Mouse (Mus musculus) frontal cortex, postnatal 10 days (tissue): Measurements from ENCODE around the gene Prpf31.
"Not testable (repeated sequence)": the region's sequence is repeated elsewhere in the genome, so short reads cannot be mapped to it uniquely, and the experiment has no call there.

Experiments used
- DNase-seq, 2 experiments: peaks; one replicate each; pipeline ENCODE4 v3.0.0; 2022; ENCODE audit warnings: low spot score in 2 of 2, mixed read lengths in 1 of 2

Prpf31 gene

GRCm38 (mm10) chr7:3629543-3630477 is at the start of gene Prpf31, which contains the start of gene Tfpt:
Gene Prpf31, plus strand, starts transcription at chr7:3629985.
Gene Tfpt, minus strand, starts transcription at chr7:3629929.
- DNase-seq = peak; percentile 88 to 93

DNA sequence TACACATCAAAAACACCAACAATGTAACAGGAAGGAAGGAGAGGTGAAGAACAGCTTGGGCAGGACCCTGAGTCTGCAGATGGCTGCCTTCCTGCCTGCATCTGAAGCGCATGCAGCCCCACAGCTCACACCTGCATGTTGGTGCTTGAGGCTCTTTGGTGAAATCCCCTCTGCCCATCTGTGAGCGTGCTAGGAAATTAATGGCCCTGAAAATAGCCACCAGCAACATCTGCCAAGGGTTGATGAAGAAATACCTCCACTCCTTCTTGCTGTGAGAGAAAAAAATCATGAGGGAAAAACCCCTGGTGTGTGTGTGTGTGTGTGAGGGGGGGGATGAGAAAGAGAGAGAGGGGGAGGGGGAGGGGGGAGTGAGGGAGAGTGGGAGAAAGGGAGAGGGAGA is 49.8 kb upstream of the Prpf31 start:
- DNase-seq = no peak

GRCm38 (mm10) chr7:3585763-3586162 is 44.0 kb upstream of the Prpf31 start:
- no peak for DNase-seq

DNA sequence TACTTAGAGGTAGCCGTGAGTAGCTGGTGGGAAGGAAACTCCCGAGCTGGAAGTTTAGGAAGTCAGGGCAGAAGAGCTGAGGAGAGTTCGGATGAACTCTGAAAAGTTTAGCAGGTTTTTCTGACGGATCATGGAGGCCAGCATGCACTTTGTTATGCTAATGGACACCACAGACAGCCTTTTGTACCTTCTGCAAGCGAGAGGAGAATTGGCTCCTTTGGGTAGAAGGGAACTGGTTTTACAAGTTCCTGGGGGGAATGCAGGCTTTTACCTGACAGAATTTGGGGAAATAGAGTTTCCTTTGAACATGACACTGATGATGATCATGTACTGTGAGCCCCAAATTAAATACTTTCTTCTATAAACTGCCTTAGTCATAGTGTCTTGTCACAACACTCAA is 43.5 kb upstream of the Prpf31 start:
- no peak for DNase-seq

DNA sequence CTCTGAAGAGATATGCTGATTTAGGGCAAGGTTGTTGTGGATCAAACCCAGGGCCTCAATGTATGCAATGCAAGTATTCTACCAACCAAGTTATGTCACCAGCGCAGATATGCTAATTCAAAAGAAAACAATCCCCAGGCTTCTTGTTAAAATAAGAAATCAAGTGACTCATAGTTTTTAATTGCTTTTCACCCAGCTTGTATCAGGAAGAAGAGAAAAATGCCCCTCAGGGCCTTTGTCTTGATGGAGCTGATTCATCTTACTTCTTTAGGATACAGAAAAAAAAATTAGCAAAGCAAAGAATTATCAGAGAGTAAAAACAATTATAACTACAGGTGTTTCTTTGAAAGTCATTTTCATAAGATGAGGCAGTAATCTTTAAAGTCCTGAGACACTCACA is 42.5 kb upstream of the Prpf31 start:
- no peak for DNase-seq

GRCm38 (mm10) chr7:3590550-3590949 is 39.2 kb upstream of the Prpf31 start:
- no peak for DNase-seq

DNA sequence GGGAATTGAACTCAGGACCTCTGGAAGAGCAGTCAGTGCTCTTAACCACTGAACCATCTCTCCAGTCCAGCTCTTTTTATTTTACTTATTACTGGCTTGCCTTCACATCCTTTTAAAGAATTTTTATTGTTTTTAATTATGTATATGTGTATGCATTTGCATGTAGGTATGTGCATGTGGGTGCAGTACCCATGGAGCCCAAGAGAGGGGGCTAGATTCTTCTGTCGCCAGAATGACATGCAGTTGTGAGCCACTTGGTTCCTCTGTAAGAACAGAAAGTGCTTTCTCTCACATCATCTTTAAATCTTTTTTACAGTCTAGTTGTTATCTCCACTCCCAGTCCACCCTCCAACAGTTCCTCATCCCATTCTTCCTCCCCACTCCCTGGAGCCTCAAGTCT is 38.3 kb upstream of the Prpf31 start:
- no peak for DNase-seq

GRCm38 (mm10) chr7:3593855-3594254 is 35.9 kb upstream of the Prpf31 start:
- no peak for DNase-seq

- no peak for DNase-seq
Observed at GRCm38 (mm10) chr7:3594686-3595085, 35.1 kb upstream of the Prpf31 start.

- DNase-seq = no peak
Observed at GRCm38 (mm10) chr7:3595146-3595545, 34.6 kb upstream of the Prpf31 start.

DNA sequence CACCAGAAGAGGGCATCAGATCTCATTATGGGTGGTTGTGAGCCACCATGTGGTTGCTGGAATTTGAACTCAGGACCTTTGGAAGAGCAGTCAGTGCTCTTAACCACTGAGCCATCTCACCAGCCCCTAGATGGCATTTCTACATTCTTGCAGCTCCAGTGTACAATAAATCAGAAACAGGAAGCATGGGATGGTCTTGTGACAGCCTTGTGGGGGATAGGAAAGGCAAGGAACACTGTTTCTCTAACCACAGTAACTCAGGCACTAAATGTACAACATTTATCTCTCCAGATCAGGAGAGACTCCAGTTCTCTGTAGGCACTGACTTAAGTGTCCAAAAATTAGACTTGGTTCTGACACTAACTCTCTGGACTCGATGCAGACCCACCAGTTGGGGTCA is 32.0 kb upstream of the Prpf31 start:
- not testable (repeated sequence) for DNase-seq

- peak; percentile 17 to 50 for DNase-seq
Observed at GRCm38 (mm10) chr7:3601119-3601518, 28.7 kb upstream of the Prpf31 start.

GRCm38 (mm10) chr7:3606798-3607197 is 23.0 kb upstream of the Prpf31 start:
- no peak for DNase-seq

- DNase-seq = no peak
Observed at GRCm38 (mm10) chr7:3607391-3607790, 22.4 kb upstream of the Prpf31 start.

- no peak for DNase-seq
Observed at GRCm38 (mm10) chr7:3608668-3609067, 21.1 kb upstream of the Prpf31 start.

GRCm38 (mm10) chr7:3609082-3609481 is 20.7 kb upstream of the Prpf31 start:
- no peak for DNase-seq

DNA sequence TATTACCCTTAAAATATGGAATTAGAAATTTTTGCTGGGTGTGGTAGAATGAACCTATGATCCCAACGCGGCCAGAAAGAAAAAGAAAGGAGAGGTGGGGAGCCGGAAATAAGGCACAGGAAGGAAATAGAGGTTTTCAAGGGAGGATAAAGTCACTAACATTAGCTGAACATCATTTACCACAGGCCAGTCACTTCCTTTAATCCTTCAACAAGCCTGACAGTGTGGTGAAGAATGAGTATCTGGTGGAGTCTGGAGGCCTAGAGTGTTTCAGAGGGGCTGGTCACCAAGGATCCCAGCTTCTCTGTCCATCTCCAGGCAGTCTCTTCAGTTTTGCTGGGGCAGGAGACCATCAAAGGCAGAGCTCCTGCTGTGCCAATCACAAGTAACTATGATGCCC is 19.3 kb upstream of the Prpf31 start:
- no peak for DNase-seq

- no peak for DNase-seq
Observed at GRCm38 (mm10) chr7:3611006-3611405, 18.8 kb upstream of the Prpf31 start.

DNA sequence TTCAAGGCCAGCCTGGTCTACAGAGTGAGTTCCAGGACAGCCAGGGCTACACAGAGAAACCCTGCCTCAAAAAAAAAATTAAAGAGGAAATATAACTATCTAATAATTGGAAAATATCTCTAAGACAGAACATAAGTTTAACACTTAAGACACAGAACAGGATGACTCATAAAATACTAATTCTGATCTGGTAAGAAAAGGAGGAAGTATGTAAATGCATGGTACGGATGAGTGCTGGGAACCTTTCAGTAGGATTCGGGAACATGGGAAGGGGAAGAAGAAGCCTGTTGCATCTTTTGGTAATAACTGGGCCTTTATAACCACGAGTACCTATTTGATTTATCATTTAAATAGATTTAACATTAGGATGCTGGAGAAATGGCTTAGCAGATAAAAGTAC is 15.8 kb upstream of the Prpf31 start:
- DNase-seq = no peak

GRCm38 (mm10) chr7:3616057-3616388 is 13.8 kb upstream of the Prpf31 start, which contains the start of gene Oscar:
Gene Oscar, minus strand, starts transcription at chr7:3616157.
- no peak for DNase-seq

DNA sequence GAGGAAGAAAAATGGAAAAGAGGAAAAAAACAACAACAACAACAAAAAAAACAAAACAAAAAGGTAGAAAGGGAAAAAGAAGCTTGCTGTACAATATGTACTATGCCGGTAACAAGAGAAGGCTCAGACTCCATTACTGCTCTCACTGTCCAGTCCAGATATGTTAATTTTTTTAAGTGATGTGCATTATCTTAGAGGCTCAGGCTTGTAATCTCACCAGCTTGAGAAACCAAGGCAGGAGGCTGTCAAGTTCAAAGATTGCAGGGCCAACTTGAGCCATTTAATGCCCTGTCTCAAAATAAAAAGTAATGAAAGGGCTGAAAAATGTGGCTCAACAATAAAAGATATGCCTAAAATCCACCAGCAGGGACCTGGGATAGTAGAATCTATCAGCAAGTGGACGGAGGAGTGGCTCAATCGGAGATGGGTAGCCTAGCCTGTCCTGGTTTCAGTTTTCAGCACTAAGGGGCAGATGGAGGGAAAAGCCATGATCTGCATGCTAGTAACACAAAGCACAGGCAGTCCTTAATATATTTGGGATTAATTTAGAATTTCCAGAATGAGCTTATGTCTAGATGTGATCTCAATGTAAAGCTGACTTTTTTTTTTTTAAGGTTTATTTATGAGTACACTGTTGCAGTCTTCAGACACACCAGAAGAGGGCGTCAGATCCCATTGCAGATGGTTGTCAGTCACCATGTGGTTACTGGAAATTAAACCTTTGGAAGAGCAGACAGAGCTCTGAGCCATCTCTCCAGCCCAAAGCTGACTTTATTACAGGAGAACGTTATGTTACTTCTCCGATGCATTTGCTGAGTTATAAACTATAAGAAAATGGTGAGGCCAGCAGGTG is 13.2 kb upstream of the Prpf31 start:
- no peak for DNase-seq

- DNase-seq = peak; percentile 89
Observed at GRCm38 (mm10) chr7:3617242-3617995, 12.4 kb upstream of the Prpf31 start, which contains the start of gene Ndufa3. Gene Ndufa3, plus strand, starts transcription at chr7:3617373.
